Mouse (Mus musculus) myocyte (in vitro differentiated cells): Measurements from ENCODE around the gene Zswim3. TPM values are rescaled to one million over a fixed set of nuclear protein-coding genes. Genes with fewer than 3 reads are reported as not detected.

ENCODE experiments used
- H3K27me3 ChIP-seq: one replicate; pipeline ENCODE4 v1.6.1; 2011; ENCODE audit not compliant: control insufficient read depth, insufficient read depth, insufficient read length
- H3K36me3 ChIP-seq: one replicate; pipeline ENCODE4 v1.6.1; 2011; ENCODE audit not compliant: control insufficient read depth, insufficient read depth
- H3K4me2 ChIP-seq: one replicate; pipeline ENCODE4 v1.6.1; 2011; ENCODE audit warnings: low read depth, control low read depth
- H3K4me3 ChIP-seq: one replicate; pipeline ENCODE4 v1.5.1; 2011; ENCODE audit warnings: mild to moderate bottlenecking, control low read depth, moderate library complexity
- H3K79me2 ChIP-seq: one replicate; pipeline ENCODE4 v1.6.1; 2011; ENCODE audit not compliant: control insufficient read depth, insufficient read depth
- H3ac ChIP-seq: one replicate; pipeline ENCODE4 v1.6.1; 2011; ENCODE audit not compliant: control insufficient read depth, insufficient read length
- CEBPB ChIP-seq: IDR thresholded peaks from 2 replicates; pipeline ENCODE4 v1.6.1; 2011; ENCODE audit warnings: mild to moderate bottlenecking, moderate library complexity; ENCODE audit not compliant: poor library complexity, insufficient read depth, severe bottlenecking
- E2F4 ChIP-seq: IDR thresholded peaks from one replicate; pipeline ENCODE4 v1.6.1; 2011; ENCODE audit warnings: mild to moderate bottlenecking, control low read depth, moderate library complexity; ENCODE audit not compliant: insufficient read depth
- MAX ChIP-seq: IDR thresholded peaks from one replicate; pipeline ENCODE4 v1.6.1; 2011; ENCODE audit warnings: low read depth, mild to moderate bottlenecking, control low read depth
- MYOD1 ChIP-seq, 3 experiments: IDR thresholded peaks; one replicate each; pipeline ENCODE4 v1.6.1; 2011; ENCODE audit warnings: control low read depth in 2 of 3, low read depth in 2 of 3, mild to moderate bottlenecking in 2 of 3, moderate library complexity in 1 of 3; ENCODE audit not compliant: insufficient read length in 2 of 3, control insufficient read depth in 1 of 3
- MYOG ChIP-seq, 3 experiments: IDR thresholded peaks; one replicate each; pipeline ENCODE4 v1.6.1; 2011; ENCODE audit warnings: control low read depth in 2 of 3, low read depth in 2 of 3, mild to moderate bottlenecking in 2 of 3; ENCODE audit not compliant: insufficient read length in 2 of 3, control insufficient read depth in 1 of 3, insufficient read depth in 1 of 3
- POLR2A ChIP-seq: IDR thresholded peaks from one replicate; pipeline ENCODE4 v1.6.1; 2011; ENCODE audit warnings: low read depth, mild to moderate bottlenecking, control low read depth, moderate library complexity; ENCODE audit not compliant: insufficient read length
- POLR2AphosphoS2 ChIP-seq: IDR thresholded peaks from one replicate; pipeline ENCODE4 v1.6.1; 2011; ENCODE audit warnings: low read depth, control low read depth; ENCODE audit not compliant: insufficient read length
- REST ChIP-seq: IDR thresholded peaks from one replicate; pipeline ENCODE4 v1.6.1; 2011; ENCODE audit warnings: mild to moderate bottlenecking, control low read depth, moderate library complexity; ENCODE audit not compliant: insufficient read depth, insufficient read length
- SRF ChIP-seq: IDR thresholded peaks from one replicate; pipeline ENCODE4 v1.6.1; 2011; ENCODE audit warnings: low read depth; ENCODE audit not compliant: control insufficient read depth, insufficient read length
- TCF12 ChIP-seq: IDR thresholded peaks from one replicate; pipeline ENCODE4 v1.6.1; 2011; ENCODE audit warnings: mild to moderate bottlenecking, control low read depth; ENCODE audit not compliant: poor library complexity, insufficient read depth, severe bottlenecking
- TCF3 ChIP-seq: IDR thresholded peaks from one replicate; pipeline ENCODE4 v1.6.1; 2011; ENCODE audit warnings: low read depth, control low read depth; ENCODE audit not compliant: insufficient read length
- USF1 ChIP-seq: IDR thresholded peaks from one replicate; pipeline ENCODE4 v1.6.1; 2011; ENCODE audit warnings: low read depth, mild to moderate bottlenecking, control low read depth, moderate library complexity
- polyA plus RNA-seq: library from polyadenylated mRNA; unstranded; fragments of >200 nt; fragmentation: generic; extraction: Trizol; gene quantifications from one replicate; pipeline ENCODE4 v1.2.1, GENCODE M21; 2012; ENCODE audit warnings: missing spikeins

The Zswim3 gene
- polyA plus RNA-seq, 1 experiment: 3.3 TPM

- peak in 1 of 3 experiments; percentile 3 for TF ChIP-seq MYOD1 (IDR thresholded peaks at IDR 0.05; ENCODE audit: control insufficient read depth in 1 of 3, insufficient read length in 2 of 3, low read depth in 2 of 3)
- peak; percentile 84 for TF ChIP-seq POLR2A
- peak; percentile 81 for TF ChIP-seq POLR2AphosphoS2
- TF ChIP-seq CEBPB: no peak
- no peak for TF ChIP-seq TCF3
- peak within 1 kb of the TSS; percentile 98 for H3K4me2 ChIP-seq
- no peaks in the 10 kb centered on the region for H3K79me2 ChIP-seq
- peak within 1 kb of the TSS; percentile 70 for H3ac ChIP-seq
- peak within 1 kb of the TSS; percentile 46 for H3K4me3 ChIP-seq
- H3K27me3 ChIP-seq: no peaks in the 10 kb centered on the region
- peaks cover 10% of the 10 kb centered on the region for H3K36me3 ChIP-seq
These were observed 19.2 kb upstream of the Zswim3 start, which contains the start of gene Snx21 for GRCm38 (mm10) chr2:164785481-164786387. Gene Snx21, plus strand, starts transcription at chr2:164785823.

GRCm38 (mm10) chr2:164786388-164786885 lies 18.5 kb upstream of the Zswim3 start:
- no peaks in the 10 kb centered on the region for H3K79me2 ChIP-seq
- peak overlapping the region; percentile 46 for H3K4me3 ChIP-seq
- H3K4me2 ChIP-seq: peak overlapping the region; percentile 98
- no peaks in the 10 kb centered on the region for H3K27me3 ChIP-seq
- peaks cover 10% of the 10 kb centered on the region for H3K36me3 ChIP-seq
- TF ChIP-seq MAX (no peak), TCF12 (no peak), MYOD1 (IDR thresholded peaks at IDR 0.05; ENCODE audit: control insufficient read depth in 1 of 3, insufficient read length in 2 of 3, low read depth in 2 of 3) (no peak), REST (no peak), MYOG (IDR thresholded peaks at IDR 0.05; ENCODE audit: control insufficient read depth in 1 of 3, insufficient read depth in 1 of 3, insufficient read length in 2 of 3, low read depth in 2 of 3) (no peak), POLR2AphosphoS2 (no peak), TCF3 (no peak), POLR2A (no peak), E2F4 (no peak), SRF (no peak), USF1 (no peak), CEBPB (no peak)
- peak overlapping the region; percentile 70 for H3ac ChIP-seq

GRCm38 (mm10) chr2:164787032-164787431 lies 17.9 kb upstream of the Zswim3 start:
- H3K4me2 ChIP-seq: peak overlapping the region; percentile 98
- TF ChIP-seq TCF12 (no peak), MAX (no peak), MYOD1 (IDR thresholded peaks at IDR 0.05; ENCODE audit: control insufficient read depth in 1 of 3, insufficient read length in 2 of 3, low read depth in 2 of 3) (no peak), CEBPB (no peak), TCF3 (no peak), E2F4 (no peak), POLR2A (no peak), MYOG (IDR thresholded peaks at IDR 0.05; ENCODE audit: control insufficient read depth in 1 of 3, insufficient read depth in 1 of 3, insufficient read length in 2 of 3, low read depth in 2 of 3) (no peak), POLR2AphosphoS2 (no peak), USF1 (no peak)
- H3K79me2 ChIP-seq: no peaks in the 10 kb centered on the region
- H3ac ChIP-seq: no peak overlapping the region
- peak overlapping the region; percentile 46 for H3K4me3 ChIP-seq
- H3K27me3 ChIP-seq: no peaks in the 10 kb centered on the region
- peaks cover 10% of the 10 kb centered on the region for H3K36me3 ChIP-seq

- Histone ChIP-seq H3K36me3 (peaks cover 10% of the 10 kb centered on the region), H3K4me3 (no peak overlapping the region), H3K79me2 (no peaks in the 10 kb centered on the region), H3ac (no peak overlapping the region), H3K4me2 (no peak overlapping the region), H3K27me3 (no peaks in the 10 kb centered on the region)
- TF ChIP-seq MYOG (IDR thresholded peaks at IDR 0.05; ENCODE audit: control insufficient read depth in 1 of 3, insufficient read depth in 1 of 3, insufficient read length in 2 of 3, low read depth in 2 of 3) (no peak), TCF3 (no peak), REST (no peak), E2F4 (no peak), POLR2AphosphoS2 (no peak), SRF (no peak), USF1 (no peak), MAX (no peak), POLR2A (no peak), MYOD1 (IDR thresholded peaks at IDR 0.05; ENCODE audit: control insufficient read depth in 1 of 3, insufficient read length in 2 of 3, low read depth in 2 of 3) (no peak), TCF12 (no peak), CEBPB (no peak)
These were observed 17.1 kb upstream of the Zswim3 start for GRCm38 (mm10) chr2:164787779-164788178.
